Mouse (Mus musculus) liver, embryonic 16.5 days (tissue): ENCODE measurements around the gene Phf12. TPM values are rescaled to one million over a fixed set of nuclear protein-coding genes. Genes with fewer than 3 reads are reported as not detected.

Source experiments
- ATAC-seq: fragments of 200-750 bp; cut with Nextera tagmentation; 2 replicates; pipeline ENCODE4 v1.8.0; 2017; ENCODE audit warnings: low read depth, mild to moderate bottlenecking, moderate number of reproducible peaks, moderate library complexity
- H3K27ac ChIP-seq: fragments of 300-500 bp; sonication (generic); 2 replicates; pipeline ENCODE4 v1.5.1; 2014; ENCODE audit warnings: mild to moderate bottlenecking, low read length
- H3K27me3 ChIP-seq: fragments of 300-500 bp; sonication (generic); 2 replicates; pipeline ENCODE4 v1.6.1; 2014; ENCODE audit warnings: low read depth, low read length, mixed read lengths; ENCODE audit not compliant: control insufficient read depth, insufficient read depth
- H3K36me3 ChIP-seq: fragments of 300-500 bp; sonication (generic); 2 replicates; pipeline ENCODE4 v1.6.1; 2014; ENCODE audit warnings: mild to moderate bottlenecking; ENCODE audit not compliant: control insufficient read depth, insufficient read depth
- H3K4me1 ChIP-seq: fragments of 300-500 bp; sonication (generic); 2 replicates; pipeline ENCODE4 v1.6.1; 2014; ENCODE audit warnings: low read depth, low read length, mixed read lengths; ENCODE audit not compliant: control insufficient read depth
- H3K4me2 ChIP-seq: fragments of 300-500 bp; sonication (generic); 2 replicates; pipeline ENCODE4 v1.6.1; 2014; ENCODE audit warnings: low read depth, low read length, mixed read lengths
- H3K4me3 ChIP-seq: fragments of 300-500 bp; sonication (generic); 2 replicates; pipeline ENCODE4 v1.5.1; 2014; ENCODE audit warnings: low read depth, mild to moderate bottlenecking, low read length
- H3K9ac ChIP-seq: fragments of 300-500 bp; sonication (generic); 2 replicates; pipeline ENCODE4 v1.6.1; 2014; ENCODE audit warnings: low read depth, low read length
- H3K9me3 ChIP-seq: fragments of 300-500 bp; sonication (generic); replicated peaks from 2 replicates; pipeline ENCODE4 v1.6.1; 2016; ENCODE audit warnings: low read length; ENCODE audit not compliant: control insufficient read depth
- WGBS: fragments of 180-500 bp; shearing (Covaris S2); extraction: QIAGEN DNeasy Blood & Tissue Kit; methylation state at CpG from one replicate; pipeline ENCODE4 v1.1.7; 2014; ENCODE audit not compliant: insufficient replicate concordance; 5-methylcytosine and 5-hydroxymethylcytosine counted together
- polyA plus RNA-seq: library from polyadenylated mRNA; unstranded; fragments of >200 nt; fragmentation: Nextera tagmentation; extraction: Ambion mirVana; gene quantifications from 2 replicates; pipeline ENCODE4 v1.2.1, GENCODE M21; 2015

The Phf12 gene
- polyA plus RNA-seq = 5.3 and 5.7 TPM in 2 replicates

- peak within 1 kb of the TSS; percentile 90 for H3K4me2 ChIP-seq
- H3K4me3 ChIP-seq = peak within 1 kb of the TSS; percentile 99
- H3K9me3 ChIP-seq = no peaks in the 10 kb centered on the region
- peak within 1 kb of the TSS; percentile 97 for H3K27ac ChIP-seq
- peaks cover 4% of the 10 kb centered on the region; the same call in 1 of the 2 replicates for H3K36me3 ChIP-seq
- peaks cover 21% of the 10 kb centered on the region for H3K4me1 ChIP-seq
- ATAC-seq = peak; percentile 88
- peak within 1 kb of the TSS; percentile 99 for H3K9ac ChIP-seq
- peaks cover 6% of the 10 kb centered on the region; the same call in 1 of the 2 replicates for H3K27me3 ChIP-seq
- 0% methylated on average over 53 of the region's 62 CpGs for WGBS
Measured at GRCm38 (mm10) chr11:77982441-77982905, at the start of gene Phf12. Gene Phf12, plus strand, starts transcription at chr11:77982754.

GRCm38 (mm10) chr11:77934111-77934521 lies 48.4 kb upstream of the Phf12 start:
- no peaks in the 10 kb centered on the region for H3K9me3 ChIP-seq
- 1% methylated on average over 4 of the region's 4 CpGs for WGBS
- H3K27me3 ChIP-seq = peaks cover 77% of the 10 kb centered on the region
- no peak overlapping the region for H3K4me3 ChIP-seq
- no peak overlapping the region for H3K27ac ChIP-seq
- no peak for ATAC-seq
- H3K4me2 ChIP-seq = no peak overlapping the region
- no peaks in the 10 kb centered on the region; the same call in 1 of the 2 replicates for H3K4me1 ChIP-seq
- H3K36me3 ChIP-seq = no peaks in the 10 kb centered on the region
- no peak overlapping the region for H3K9ac ChIP-seq

GRCm38 (mm10) chr11:77934568-77935311 lies 47.8 kb upstream of the Phf12 start:
- no peak overlapping the region for H3K9ac ChIP-seq
- H3K4me1 ChIP-seq = no peaks in the 10 kb centered on the region; the same call in 1 of the 2 replicates
- WGBS = 42% methylated on average over 5 of the region's 5 CpGs
- no peak overlapping the region for H3K27ac ChIP-seq
- H3K36me3 ChIP-seq = no peaks in the 10 kb centered on the region
- ATAC-seq = no peak
- no peak overlapping the region for H3K4me2 ChIP-seq
- H3K9me3 ChIP-seq = no peaks in the 10 kb centered on the region
- no peak overlapping the region for H3K4me3 ChIP-seq
- H3K27me3 ChIP-seq = peaks cover 71% of the 10 kb centered on the region

GRCm38 (mm10) chr11:77936846-77937245 lies 45.7 kb upstream of the Phf12 start:
- WGBS = 10% methylated on average over 8 of the region's 8 CpGs
- H3K27me3 ChIP-seq = peaks cover 50% of the 10 kb centered on the region

GRCm38 (mm10) chr11:77937649-77938410 lies 44.7 kb upstream of the Phf12 start:
- Histone ChIP-seq H3K27me3 (peaks cover 41% of the 10 kb centered on the region), H3K36me3 (no peaks in the 10 kb centered on the region), H3K27ac (no peak overlapping the region), H3K4me2 (no peak overlapping the region), H3K4me1 (no peaks in the 10 kb centered on the region), H3K9ac (no peak overlapping the region), H3K9me3 (no peaks in the 10 kb centered on the region), H3K4me3 (no peak overlapping the region)
- 11% methylated on average over 4 of the region's 4 CpGs for WGBS
- ATAC-seq = no peak

More at GRCm38 (mm10) chr11:77936846-77937245, 45.7 kb upstream of the Phf12 start:
- H3K4me2 ChIP-seq = no peak overlapping the region
- no peaks in the 10 kb centered on the region for H3K4me1 ChIP-seq
- H3K9ac ChIP-seq = no peak overlapping the region
- no peak overlapping the region for H3K4me3 ChIP-seq
- H3K9me3 ChIP-seq = no peaks in the 10 kb centered on the region
- no peak for ATAC-seq
- no peaks in the 10 kb centered on the region for H3K36me3 ChIP-seq
- no peak overlapping the region for H3K27ac ChIP-seq

GRCm38 (mm10) chr11:77942230-77942629 lies 40.3 kb upstream of the Phf12 start:
- H3K4me2 ChIP-seq = no peak overlapping the region
- ATAC-seq = no peak
- WGBS = 29% methylated on average over 5 of the region's 5 CpGs
- H3K36me3 ChIP-seq = no peaks in the 10 kb centered on the region
- no peak overlapping the region for H3K27ac ChIP-seq
- H3K4me3 ChIP-seq = no peak overlapping the region
- no peaks in the 10 kb centered on the region for H3K9me3 ChIP-seq
- H3K27me3 ChIP-seq = peaks cover 4% of the 10 kb centered on the region
- H3K4me1 ChIP-seq = no peaks in the 10 kb centered on the region
- H3K9ac ChIP-seq = no peak overlapping the region

GRCm38 (mm10) chr11:77947860-77948259 lies 34.7 kb upstream of the Phf12 start:
- ATAC-seq = no peak
- whole genome bisulfite sequencing = 16% methylated on average over 9 of the region's 9 CpGs

GRCm38 (mm10) chr11:77950125-77950685 lies 32.3 kb upstream of the Phf12 start:
- H3K4me3 ChIP-seq = no peak overlapping the region
- H3K4me1 ChIP-seq = no peaks in the 10 kb centered on the region
- H3K9me3 ChIP-seq = no peaks in the 10 kb centered on the region
- no peak overlapping the region for H3K4me2 ChIP-seq
- no peaks in the 10 kb centered on the region for H3K36me3 ChIP-seq
- no peak for ATAC-seq
- WGBS = 20% methylated on average over 12 of the region's 12 CpGs
- H3K9ac ChIP-seq = no peak overlapping the region
- H3K27ac ChIP-seq = no peak overlapping the region
- peaks cover 10% of the 10 kb centered on the region; the same call in 1 of the 2 replicates for H3K27me3 ChIP-seq

More at GRCm38 (mm10) chr11:77947860-77948259, 34.7 kb upstream of the Phf12 start:
- Histone ChIP-seq H3K27ac (no peak overlapping the region), H3K27me3 (peaks cover 10% of the 10 kb centered on the region; the same call in 1 of the 2 replicates), H3K4me3 (no peak overlapping the region), H3K4me1 (no peaks in the 10 kb centered on the region), H3K9ac (no peak overlapping the region), H3K9me3 (no peaks in the 10 kb centered on the region), H3K36me3 (no peaks in the 10 kb centered on the region), H3K4me2 (no peak overlapping the region)
